Mouse (Mus musculus) lung, embryonic 16.5 days (tissue): ENCODE measurements at regions not wholly inside any gene's neighbourhood (a gene's known extent, or its start where the extent isn't known, plus 50 kb on each side); places are given as distances from the start of the nearest gene placed in this dataset.

Experiments
- ATAC-seq: fragments of 200-750 bp; cut with Nextera tagmentation; 2 replicates; pipeline ENCODE4 v1.8.0; 2017; ENCODE audit warnings: low read depth, mild to moderate bottlenecking, moderate library complexity
- H3K27ac ChIP-seq: fragments of 300-500 bp; sonication (generic); 2 replicates; pipeline ENCODE4 v1.5.1; 2014; ENCODE audit warnings: mild to moderate bottlenecking, control low read depth, low read length
- H3K27me3 ChIP-seq: fragments of 300-500 bp; sonication (generic); 2 replicates; pipeline ENCODE4 v1.6.1; 2014; ENCODE audit warnings: low read depth, low read length, mixed read lengths; ENCODE audit not compliant: control insufficient read depth, insufficient read depth
- H3K36me3 ChIP-seq: fragments of 300-500 bp; sonication (generic); 2 replicates; pipeline ENCODE4 v1.6.1; 2014; ENCODE audit warnings: low read length; ENCODE audit not compliant: control insufficient read depth, insufficient read depth
- H3K4me1 ChIP-seq: fragments of 300-500 bp; sonication (generic); replicated peaks from 2 replicates; pipeline ENCODE4 v1.6.1; 2014; ENCODE audit warnings: low read length, mixed read lengths; ENCODE audit not compliant: control insufficient read depth, insufficient read depth
- H3K4me2 ChIP-seq: fragments of 300-500 bp; sonication (generic); 2 replicates; pipeline ENCODE4 v1.6.1; 2014; ENCODE audit warnings: low read depth, low read length, control low read depth
- H3K4me3 ChIP-seq: fragments of 300-500 bp; sonication (generic); 2 replicates; pipeline ENCODE4 v1.5.1; 2014; ENCODE audit warnings: mild to moderate bottlenecking, low read length, control low read depth
- H3K9ac ChIP-seq: fragments of 300-500 bp; sonication (generic); 2 replicates; pipeline ENCODE4 v1.6.1; 2014; ENCODE audit warnings: low read length, control low read depth
- H3K9me3 ChIP-seq: fragments of 300-500 bp; sonication (generic); 2 replicates; pipeline ENCODE4 v1.6.1; 2016; ENCODE audit warnings: low read length; ENCODE audit not compliant: control insufficient read depth
- WGBS: fragments of 180-500 bp; shearing (Covaris S2); extraction: QIAGEN DNeasy Blood & Tissue Kit; methylation state at CpG from one replicate; pipeline ENCODE4 v1.1.7; 2014; 5-methylcytosine and 5-hydroxymethylcytosine counted together

DNA sequence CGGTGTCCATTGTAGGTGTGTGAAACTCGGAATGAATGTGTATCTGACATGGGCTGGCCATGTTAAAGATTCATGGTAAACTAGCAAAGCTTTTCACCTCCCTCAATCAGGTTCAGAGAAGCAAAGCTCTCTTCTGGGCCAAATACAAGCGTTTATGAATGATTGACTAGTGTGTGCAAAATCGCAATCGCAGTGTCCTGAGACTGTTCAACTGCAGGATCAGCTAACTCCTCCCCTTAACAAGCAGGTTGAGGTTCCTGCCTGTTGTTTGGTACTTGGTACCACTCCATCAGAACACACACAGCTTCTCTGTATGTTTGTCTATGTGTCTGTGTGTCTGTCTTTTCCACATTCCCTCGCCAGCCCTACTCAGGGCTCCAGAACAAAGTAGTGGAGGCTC lies 458.6 kb downstream of the Cd83 start:
- 89% methylated on average over 6 of the region's 6 CpGs for WGBS

GRCm38 (mm10) chr13:44246714-44247251 lies 462.2 kb downstream of the Cd83 start:
- Histone ChIP-seq H3K36me3 (no peaks in the 10 kb centered on the region), H3K27me3 (no peaks in the 10 kb centered on the region), H3K4me1 (peaks cover 6% of the 10 kb centered on the region; the same call in 1 of the 2 replicates), H3K9me3 (no peaks in the 10 kb centered on the region), H3K4me3 (no peak overlapping the region), H3K4me2 (no peak overlapping the region), H3K27ac (no peak overlapping the region), H3K9ac (no peak overlapping the region)
- WGBS = 76% methylated on average over 7 of the region's 7 CpGs
- ATAC-seq = no peak

More for the DNA sequence above, 458.6 kb downstream of the Cd83 start:
- Histone ChIP-seq H3K9ac (no peak overlapping the region), H3K4me3 (no peak overlapping the region), H3K4me1 (peaks cover 6% of the 10 kb centered on the region), H3K27me3 (no peaks in the 10 kb centered on the region), H3K27ac (no peak overlapping the region), H3K36me3 (no peaks in the 10 kb centered on the region), H3K9me3 (no peaks in the 10 kb centered on the region), H3K4me2 (no peak overlapping the region)
- no peak for ATAC-seq

DNA sequence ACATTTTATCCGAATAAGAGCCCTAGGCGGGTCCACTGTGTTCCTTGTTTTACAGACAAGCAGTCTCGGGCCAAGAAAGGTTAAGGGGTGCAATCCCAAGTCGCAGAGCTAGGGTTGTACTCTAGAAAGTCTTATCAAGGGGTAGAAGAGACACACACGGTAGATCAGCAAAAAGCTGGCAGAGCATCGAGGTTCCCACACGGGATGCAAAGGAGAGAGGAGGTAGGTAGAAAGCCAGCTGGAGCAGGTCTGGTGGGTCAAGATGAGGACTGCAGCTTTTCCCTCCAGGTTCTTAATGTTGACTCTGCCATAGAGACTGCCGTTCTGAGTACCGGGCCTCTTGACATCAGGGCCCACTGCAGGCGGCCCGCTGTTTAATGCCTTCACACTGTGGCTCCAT lies 463.3 kb downstream of the Cd83 start:
- peak; percentile 36; the same call in 1 of the 2 replicates for ATAC-seq
- no peak overlapping the region for H3K27ac ChIP-seq

GRCm38 (mm10) chr13:44248401-44248800 lies 463.8 kb downstream of the Cd83 start:
- no peak overlapping the region for H3K9ac ChIP-seq
- H3K4me1 ChIP-seq = peaks cover 6% of the 10 kb centered on the region; the same call in 1 of the 2 replicates
- H3K27ac ChIP-seq = peak overlapping the region; percentile 24; the same call in 1 of the 2 replicates
- H3K27me3 ChIP-seq = no peaks in the 10 kb centered on the region
- no peaks in the 10 kb centered on the region for H3K9me3 ChIP-seq
- 0 out of 2 replicates have a peak, but pooled peaks have one; percentile 51 for ATAC-seq
- H3K4me3 ChIP-seq = no peak overlapping the region
- WGBS = 12% methylated on average over 8 of the region's 8 CpGs
- no peak overlapping the region for H3K4me2 ChIP-seq
- H3K36me3 ChIP-seq = no peaks in the 10 kb centered on the region

More for the DNA sequence above, 463.3 kb downstream of the Cd83 start:
- 52% methylated on average over 11 of the region's 11 CpGs for WGBS
- H3K4me3 ChIP-seq = no peak overlapping the region
- peaks cover 6% of the 10 kb centered on the region; the same call in 1 of the 2 replicates for H3K4me1 ChIP-seq
- H3K9me3 ChIP-seq = no peaks in the 10 kb centered on the region
- no peaks in the 10 kb centered on the region for H3K27me3 ChIP-seq
- no peak overlapping the region for H3K9ac ChIP-seq
- no peak overlapping the region for H3K4me2 ChIP-seq
- no peaks in the 10 kb centered on the region for H3K36me3 ChIP-seq

- Histone ChIP-seq H3K9ac (no peak overlapping the region), H3K27ac (no peak overlapping the region), H3K4me1 (peaks cover 6% of the 10 kb centered on the region; the same call in 1 of the 2 replicates), H3K4me3 (no peak overlapping the region), H3K27me3 (no peaks in the 10 kb centered on the region), H3K36me3 (no peaks in the 10 kb centered on the region), H3K4me2 (no peak overlapping the region), H3K9me3 (no peaks in the 10 kb centered on the region)
- no peak for ATAC-seq
- whole genome bisulfite sequencing = 84% methylated on average over 2 of the region's 2 CpGs
Observed at GRCm38 (mm10) chr13:44249119-44249518, 464.5 kb downstream of the Cd83 start.

DNA sequence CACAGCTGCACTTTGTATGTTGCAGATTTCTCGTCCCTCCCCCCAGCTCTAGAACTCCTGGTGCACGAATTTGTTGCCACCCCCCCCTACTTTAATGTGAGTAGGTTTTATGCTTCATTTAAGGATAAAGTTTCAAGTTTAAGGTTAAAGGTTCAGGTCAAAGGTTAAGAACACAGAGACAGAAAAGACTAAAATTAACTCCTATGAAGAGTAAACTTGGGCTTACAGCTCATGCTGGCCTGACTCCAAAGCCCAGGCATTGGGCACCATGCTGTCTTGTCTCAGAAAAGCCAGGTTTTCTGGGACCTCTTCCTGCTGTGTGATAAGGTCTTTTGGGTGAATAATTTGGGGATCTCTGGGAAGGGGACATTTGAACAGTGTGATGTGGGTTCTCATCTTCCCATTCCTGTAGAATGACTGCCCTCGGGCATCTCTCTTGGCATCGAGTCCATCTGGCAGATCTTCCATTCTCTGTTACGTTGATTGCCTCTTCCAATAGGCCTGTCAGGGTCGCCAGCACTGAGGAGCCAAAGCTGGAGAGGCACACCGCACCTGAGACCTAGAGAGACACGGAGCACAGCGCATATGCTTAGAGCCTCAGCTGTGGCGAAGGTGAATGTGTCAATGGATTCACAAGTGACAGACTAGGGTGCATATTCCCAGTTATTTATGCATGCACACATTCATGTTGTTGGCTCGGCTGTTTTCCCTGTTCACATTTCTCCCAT lies 466.1 kb downstream of the Cd83 start:
- 81% methylated on average over 11 of the region's 11 CpGs for WGBS
- H3K9ac ChIP-seq = no peak overlapping the region
- H3K4me3 ChIP-seq = no peak overlapping the region
- no peak for ATAC-seq
- H3K27ac ChIP-seq = no peak overlapping the region
- no peaks in the 10 kb centered on the region for H3K27me3 ChIP-seq
- no peak overlapping the region for H3K4me2 ChIP-seq
- no peaks in the 10 kb centered on the region for H3K9me3 ChIP-seq
- peaks cover 6% of the 10 kb centered on the region; the same call in 1 of the 2 replicates for H3K4me1 ChIP-seq
- no peaks in the 10 kb centered on the region for H3K36me3 ChIP-seq

- Histone ChIP-seq H3K9ac (no peak overlapping the region), H3K9me3 (no peaks in the 10 kb centered on the region), H3K36me3 (no peaks in the 10 kb centered on the region), H3K4me1 (peaks cover 6% of the 10 kb centered on the region; the same call in 1 of the 2 replicates), H3K27ac (no peak overlapping the region), H3K4me3 (no peak overlapping the region), H3K27me3 (no peaks in the 10 kb centered on the region), H3K4me2 (no peak overlapping the region)
- 70% methylated on average over 1 of the region's 1 CpGs for WGBS
- ATAC-seq = no peak
Observed at GRCm38 (mm10) chr13:44251503-44251902, 466.9 kb downstream of the Cd83 start.

- no peak overlapping the region for H3K4me3 ChIP-seq
- no peak overlapping the region for H3K9ac ChIP-seq
- 72% methylated on average over 3 of the region's 3 CpGs for WGBS
- H3K27ac ChIP-seq = no peak overlapping the region
- H3K27me3 ChIP-seq = no peaks in the 10 kb centered on the region
- no peak for ATAC-seq
- H3K9me3 ChIP-seq = no peaks in the 10 kb centered on the region
- peaks cover 6% of the 10 kb centered on the region; the same call in 1 of the 2 replicates for H3K4me1 ChIP-seq
- no peak overlapping the region for H3K4me2 ChIP-seq
- H3K36me3 ChIP-seq = no peaks in the 10 kb centered on the region
Observed at GRCm38 (mm10) chr13:44252496-44252895, 467.9 kb downstream of the Cd83 start.

DNA sequence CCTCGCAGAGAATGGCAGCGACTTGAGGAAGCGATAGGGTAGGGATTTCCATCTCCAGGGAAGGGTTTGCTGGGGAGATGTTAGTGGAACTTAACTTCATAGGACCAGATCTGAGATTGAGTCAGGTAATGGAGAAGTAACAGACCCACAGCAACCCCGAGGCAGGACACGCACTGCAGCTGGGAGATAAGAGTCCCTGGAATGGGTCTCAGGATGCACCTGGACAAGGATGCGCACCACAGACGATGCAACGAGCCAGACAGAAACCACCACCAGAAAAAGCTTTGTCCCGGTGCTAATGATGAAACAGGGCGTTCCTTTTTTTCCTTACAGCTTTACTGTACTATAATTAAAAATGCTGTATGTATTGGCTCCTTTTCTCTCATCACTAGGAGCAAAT lies 470.9 kb upstream of the Jarid2 start:
- Histone ChIP-seq H3K4me2 (no peak overlapping the region), H3K27ac (no peak overlapping the region), H3K9me3 (no peaks in the 10 kb centered on the region), H3K27me3 (no peaks in the 10 kb centered on the region), H3K9ac (no peak overlapping the region), H3K4me3 (no peak overlapping the region), H3K36me3 (no peaks in the 10 kb centered on the region), H3K4me1 (peaks cover 5% of the 10 kb centered on the region)
- 82% methylated on average over 10 of the region's 10 CpGs for WGBS
- no peak for ATAC-seq
